Mouse (Mus musculus): Measurements from ENCODE around the gene Map1lc3b.

Gene Map1lc3b

DNA sequence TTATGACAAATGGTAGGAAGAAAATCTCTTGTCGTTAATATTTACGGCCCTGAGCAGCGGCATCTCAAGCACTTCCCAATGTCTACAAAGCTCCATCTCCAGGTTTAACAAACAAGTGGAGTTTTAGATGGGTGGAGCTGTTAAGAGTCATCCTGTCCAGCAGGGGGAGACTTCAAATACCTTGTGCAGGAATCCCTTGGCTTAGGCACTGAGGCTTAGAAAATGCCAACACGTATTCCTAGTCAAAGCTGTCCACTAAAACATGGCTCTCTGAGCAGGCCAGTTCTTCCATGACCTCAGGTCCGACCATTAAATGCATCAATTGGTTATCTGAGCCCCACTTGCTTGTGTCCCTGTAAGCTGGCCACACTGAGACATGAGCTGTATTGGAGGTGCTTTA lies 17.5 kb downstream of the Map1lc3b start:
- DNase-seq (ENCODE audit: low read depth, low spot score) = no peak

- DNase-seq (ENCODE audit: low read depth, low spot score) = no peak
These were observed 19.1 kb downstream of the Map1lc3b start for GRCm38 (mm10) chr8:121609251-121609650.

DNA sequence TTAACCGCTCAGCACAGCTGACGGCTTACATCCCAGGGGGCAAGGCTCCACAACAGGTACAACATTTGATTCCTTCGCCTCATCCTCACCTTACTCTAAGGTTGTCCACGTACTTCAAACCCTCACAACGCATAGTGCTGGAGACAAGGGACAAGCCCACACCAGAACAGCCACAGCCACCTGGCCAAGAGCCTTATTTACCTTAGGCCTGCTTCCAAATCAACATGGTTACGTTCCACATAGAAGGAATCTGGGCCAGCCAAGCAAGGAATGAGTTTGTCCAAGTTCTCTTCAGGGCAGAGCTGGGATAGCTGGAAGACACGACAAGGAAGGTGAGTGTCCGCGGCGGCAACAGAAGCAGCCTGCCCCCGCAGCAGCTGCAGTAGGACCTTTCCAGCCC lies 19.8 kb downstream of the Map1lc3b start:
- no peak for DNase-seq (ENCODE audit: low read depth, low spot score)

GRCm38 (mm10) chr8:121613419-121613818 lies 23.3 kb downstream of the Map1lc3b start:
- no peak for DNase-seq (ENCODE audit: low read depth, low spot score)

GRCm38 (mm10) chr8:121619401-121619995 lies 29.3 kb downstream of the Map1lc3b start:
- no peak for DNase-seq (ENCODE audit: low read depth, low spot score)

DNA sequence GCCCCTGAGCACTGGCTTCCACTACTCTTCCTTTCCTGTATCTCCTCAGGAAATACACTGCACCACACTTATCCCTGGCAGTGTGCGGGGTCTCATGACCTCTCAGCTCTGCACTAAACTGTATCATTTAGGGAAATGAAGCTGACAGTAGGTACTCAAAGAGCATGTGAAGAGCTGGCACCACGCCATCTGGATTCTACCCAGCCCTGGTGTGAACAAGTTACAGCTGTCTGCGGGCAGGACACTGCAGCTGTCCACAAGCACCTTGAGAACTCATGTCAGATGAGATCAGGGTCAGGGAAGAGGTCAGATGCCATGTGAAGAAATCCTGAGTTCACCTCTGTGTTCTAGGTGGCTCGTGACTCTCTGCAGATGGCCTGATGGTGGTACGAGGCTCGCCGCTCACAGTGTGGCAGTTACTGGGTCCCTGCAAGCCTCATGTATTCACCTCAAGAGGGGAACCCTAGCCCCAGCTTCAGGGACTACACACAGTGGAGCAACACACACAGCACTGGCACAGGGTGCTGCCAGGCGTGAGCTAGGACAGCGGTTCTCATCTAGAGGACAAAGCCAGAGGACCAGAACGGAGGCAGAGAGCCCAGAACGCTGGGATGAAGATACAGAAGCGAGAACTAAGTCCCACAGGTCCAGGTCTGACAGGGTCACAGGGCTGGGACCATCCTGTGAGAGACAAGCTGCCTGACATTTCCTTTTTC lies 30.8 kb downstream of the Map1lc3b start:
- DNase-seq (ENCODE audit: low read depth, low spot score) = no peak

- no peak for DNase-seq (ENCODE audit: low read depth, low spot score)
These were observed 31.7 kb downstream of the Map1lc3b start for GRCm38 (mm10) chr8:121621879-121622278.

- DNase-seq (ENCODE audit: low read depth, low spot score) = no peak
These were observed 32.9 kb downstream of the Map1lc3b start for GRCm38 (mm10) chr8:121623043-121623442.

DNA sequence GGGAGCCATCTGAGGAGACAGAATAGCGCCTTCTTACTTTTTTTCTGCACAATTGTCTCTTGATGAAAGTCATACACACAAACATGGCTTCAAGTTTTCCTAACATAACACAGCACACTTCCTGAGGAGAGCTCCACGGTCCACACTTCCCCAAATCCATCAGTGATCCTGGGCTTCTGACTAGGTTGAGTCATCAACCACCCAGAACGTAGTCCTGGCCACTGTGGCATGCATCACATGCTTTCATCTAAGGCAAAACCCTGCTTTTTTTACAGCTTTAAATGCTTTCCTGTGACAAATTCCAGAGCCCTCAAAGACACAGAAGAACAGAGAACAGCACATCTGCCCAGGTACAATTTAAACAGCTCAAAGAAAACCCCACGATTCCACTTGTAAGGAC lies 38.5 kb downstream of the Map1lc3b start:
- DNase-seq (ENCODE audit: low read depth, low spot score) = no peak

- no peak for DNase-seq (ENCODE audit: low read depth, low spot score)
These were observed 41.5 kb downstream of the Map1lc3b start for GRCm38 (mm10) chr8:121631645-121632071.

DNA sequence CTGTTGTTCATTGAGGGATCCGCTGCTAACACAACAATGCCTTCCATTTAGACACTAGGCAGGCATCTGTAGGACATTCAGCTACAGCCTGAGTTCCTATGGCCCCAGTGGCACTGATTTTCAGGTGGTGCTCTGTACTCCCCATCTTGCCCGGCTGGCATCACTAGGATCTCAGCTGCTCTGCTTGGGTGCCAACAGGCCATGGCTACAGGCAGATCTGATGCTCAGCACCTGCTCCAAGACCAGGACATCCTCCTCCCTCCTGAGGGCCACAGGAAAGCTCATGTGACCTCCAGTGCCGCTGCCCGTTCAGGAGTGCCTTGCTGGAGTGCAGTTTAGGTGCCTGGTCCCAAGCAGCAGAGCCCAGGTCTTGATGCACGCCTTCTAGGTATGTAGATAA lies 42.2 kb downstream of the Map1lc3b start:
- DNase-seq (ENCODE audit: low read depth, low spot score) = no peak

DNA sequence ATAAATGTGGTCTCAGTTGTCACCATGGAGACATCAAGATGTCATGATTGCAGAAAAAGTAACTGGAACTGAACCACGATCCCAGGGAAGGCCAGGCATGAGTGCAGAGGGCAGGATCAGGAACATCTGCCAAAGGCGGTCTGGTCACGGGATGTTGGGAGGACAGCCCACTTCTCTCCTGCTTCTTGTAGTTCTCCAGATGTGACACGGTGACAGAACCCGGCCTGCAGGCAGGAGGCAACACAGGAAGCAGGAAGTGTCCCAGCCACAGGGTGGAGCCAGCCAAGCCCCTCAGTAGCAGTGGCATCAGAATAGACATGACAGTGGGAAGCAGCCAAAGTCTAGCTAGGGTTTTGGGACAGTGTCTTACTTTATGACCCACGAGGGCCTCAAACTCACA lies 45.4 kb downstream of the Map1lc3b start:
- no peak for DNase-seq (ENCODE audit: low read depth, low spot score)

GRCm38 (mm10) chr8:121636180-121636579 lies 46.0 kb downstream of the Map1lc3b start:
- DNase-seq (ENCODE audit: low read depth, low spot score) = no peak

DNA sequence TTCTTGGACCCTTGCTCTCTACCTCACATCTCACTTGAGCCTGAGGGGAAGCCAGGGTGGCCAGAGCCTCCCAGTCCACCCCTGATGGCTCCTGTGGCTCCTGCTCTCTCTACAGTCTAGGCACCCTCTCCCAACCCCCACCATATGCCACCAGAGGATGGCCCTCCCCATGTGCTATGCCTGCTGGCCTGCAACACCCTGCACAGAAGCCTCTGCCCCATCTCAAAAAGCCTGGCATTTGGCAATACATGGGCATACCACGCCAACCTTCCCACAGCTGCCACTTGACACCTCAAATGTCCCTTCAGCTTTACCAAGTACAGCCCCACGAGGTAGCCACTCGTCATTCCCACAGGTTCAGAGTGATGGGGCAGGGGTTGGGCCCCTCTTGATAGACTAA lies 52.6 kb downstream of the Map1lc3b start:
- no peak for DNase-seq (ENCODE audit: low read depth, low spot score)

DNA sequence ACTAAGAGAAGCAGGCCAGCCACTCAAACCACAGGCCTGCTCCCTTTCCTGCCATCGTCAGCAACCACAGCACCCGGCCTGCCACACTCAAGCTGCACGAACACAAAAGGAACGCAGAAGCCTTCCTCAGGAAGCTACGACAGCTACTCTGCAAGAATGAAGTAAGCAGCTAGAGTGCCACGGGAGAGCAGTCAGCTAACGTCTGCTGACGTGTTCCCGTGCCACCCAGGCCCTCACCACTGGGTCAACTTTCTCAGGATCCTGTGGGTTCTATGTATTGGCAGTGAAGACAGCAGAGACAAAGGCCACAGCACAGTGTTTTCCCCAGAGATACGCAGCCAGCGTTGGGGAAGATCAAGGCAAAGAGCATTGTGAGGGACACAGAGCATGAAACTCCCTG lies 53.2 kb downstream of the Map1lc3b start:
- DNase-seq (ENCODE audit: low read depth, low spot score) = no peak

DNA sequence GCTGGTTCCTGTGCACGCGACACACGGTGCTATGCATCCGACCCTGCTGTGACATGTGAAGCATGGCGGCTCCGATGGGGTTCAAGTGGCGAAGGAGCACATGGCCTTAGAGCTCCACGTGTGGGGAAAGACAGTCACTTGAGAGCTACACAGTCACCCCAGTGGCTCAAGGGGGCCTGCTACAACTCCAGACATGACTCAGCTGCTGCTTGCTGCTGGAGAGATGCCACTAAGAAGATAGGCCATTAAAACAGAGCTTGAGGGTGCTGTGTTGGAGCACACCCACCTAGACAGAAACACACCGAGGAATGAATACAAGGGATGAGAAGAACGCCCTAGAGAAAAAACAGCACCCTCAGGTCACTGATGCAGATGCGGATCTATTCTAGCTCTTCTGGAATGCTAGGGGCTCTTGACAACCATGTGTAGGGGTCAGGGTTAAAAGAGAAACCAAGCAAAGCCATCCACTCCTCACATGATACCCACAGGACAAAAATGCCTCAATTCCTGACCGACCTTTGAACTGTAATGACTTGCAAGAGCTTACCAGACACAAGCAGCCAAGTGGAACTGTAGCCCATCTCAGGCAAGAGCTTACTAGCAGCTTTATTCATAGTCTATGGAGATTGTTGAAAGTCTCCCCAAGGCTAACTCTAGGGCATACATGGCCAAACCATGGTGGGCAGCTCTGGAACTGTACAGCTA lies 57.5 kb downstream of the Map1lc3b start:
- no peak for DNase-seq (ENCODE audit: low read depth, low spot score)

Measured in embryo, embryonic 11.5 days (tissue).